Mouse (Mus musculus): ENCODE data around the gene Cldn6. TPM values are rescaled to one million over a fixed set of nuclear protein-coding genes. Genes with fewer than 3 reads are reported as not detected.

The Cldn6 gene
- total and polyA plus RNA-seq, 3 experiments = not detected

- Histone ChIP-seq H3K9me3 (replicated peaks; ENCODE audit: insufficient read depth, low read length) (no peaks in the 10 kb centered on the region), H3K9ac (ENCODE audit: control insufficient read depth, low read depth, low read length, poor library complexity, severe bottlenecking) (no peak overlapping the region), H3K27me3 (ENCODE audit: control insufficient read depth in 1 of 2, insufficient read depth in 2 of 2, low read length in 2 of 2) (peaks cover 11 to 12% of the 10 kb centered on the region in 2 experiments), H3K79me2 (ENCODE audit: control insufficient read depth, insufficient read depth, low read length, poor library complexity) (no peaks in the 10 kb centered on the region), H3K36me3 (ENCODE audit: control insufficient read depth in 1 of 2, insufficient read depth in 2 of 2, low read length in 2 of 2) (no peaks in the 10 kb centered on the region), H3K4me3 (ENCODE audit: control insufficient read depth in 1 of 2, insufficient read depth in 1 of 2, low read depth in 2 of 2, low read length in 2 of 2) (no peak overlapping the region), H3K27ac (ENCODE audit: control insufficient read depth, low read depth, low read length) (no peak overlapping the region), H3K4me1 (ENCODE audit: control insufficient read depth in 1 of 2, insufficient read depth in 2 of 2, low read length in 2 of 2) (no peaks in the 10 kb centered on the region)
- TF ChIP-seq POLR2AphosphoS2 (IDR thresholded peaks at IDR 0.05; ENCODE audit: low read length) (no peak), CHD1 (IDR thresholded peaks at IDR 0.05; ENCODE audit: low read depth, low read length) (no peak), SIN3A (IDR thresholded peaks at IDR 0.05; ENCODE audit: low read length) (no peak), RAD21 (IDR thresholded peaks at IDR 0.05; ENCODE audit: low read depth, low read length) (no peak), MAX (IDR thresholded peaks at IDR 0.05; ENCODE audit: low read length) (no peak)
- DNase-seq (ENCODE audit: low read depth, low spot score) = no peak
Observed at GRCm38 (mm10) chr17:23717003-23717402, 38.0 kb downstream of the Cldn6 start.

- H3K9ac ChIP-seq (ENCODE audit: control insufficient read depth, low read depth, low read length, poor library complexity, severe bottlenecking) = no peak overlapping the region
- no peak overlapping the region for H3K27ac ChIP-seq (ENCODE audit: control insufficient read depth, low read depth, low read length)
- no peak for TF ChIP-seq TCF12 (IDR thresholded peaks at IDR 0.05; ENCODE audit: low read depth, low read length)
- TF ChIP-seq USF2 (IDR thresholded peaks at IDR 0.05; ENCODE audit: borderline replicate concordance in 1 of 2, insufficient read depth in 1 of 2, low read depth in 1 of 2, low read length in 2 of 2) = no peak
- no peak for TF ChIP-seq CHD2 (IDR thresholded peaks at IDR 0.05; ENCODE audit: low read length)
- no peak for TF ChIP-seq UBTF (IDR thresholded peaks at IDR 0.05; ENCODE audit: borderline replicate concordance, insufficient read depth, low read depth, low read length)
- TF ChIP-seq MYC (IDR thresholded peaks at IDR 0.05; ENCODE audit: low read depth, low read length) = no peak
- TF ChIP-seq ELF1 (IDR thresholded peaks at IDR 0.05; ENCODE audit: low read depth, low read length) = no peak
- no peak for TF ChIP-seq POLR2A (IDR thresholded peaks at IDR 0.05; ENCODE audit: control insufficient read depth in 1 of 2, insufficient read depth in 1 of 2, low read depth in 1 of 2, low read length in 2 of 2, poor library complexity in 1 of 2)
- TF ChIP-seq MAZ (IDR thresholded peaks at IDR 0.05; ENCODE audit: low read depth, low read length) = no peak
- no peak for TF ChIP-seq MAFK (IDR thresholded peaks at IDR 0.05; ENCODE audit: borderline replicate concordance, low read depth, low read length)
- no peak overlapping the region for H3K4me3 ChIP-seq (ENCODE audit: control insufficient read depth in 1 of 2, insufficient read depth in 1 of 2, low read depth in 2 of 2, low read length in 2 of 2)
- H3K79me2 ChIP-seq (ENCODE audit: control insufficient read depth, insufficient read depth, low read length, poor library complexity) = no peaks in the 10 kb centered on the region
- peaks cover 2 to 3% of the 10 kb centered on the region in 2 experiments; a peak in 3 of 4 replicates for H3K27me3 ChIP-seq (ENCODE audit: control insufficient read depth in 1 of 2, insufficient read depth in 2 of 2, low read length in 2 of 2)
- H3K36me3 ChIP-seq (ENCODE audit: control insufficient read depth in 1 of 2, insufficient read depth in 2 of 2, low read length in 2 of 2) = no peaks in the 10 kb centered on the region
- no peak for DNase-seq (ENCODE audit: low read depth, low spot score)
- no peaks in the 10 kb centered on the region for H3K9me3 ChIP-seq (replicated peaks; ENCODE audit: insufficient read depth, low read length)
- H3K4me1 ChIP-seq (ENCODE audit: control insufficient read depth in 1 of 2, insufficient read depth in 2 of 2, low read length in 2 of 2) = no peaks in the 10 kb centered on the region
Observed at GRCm38 (mm10) chr17:23719455-23719854, 40.4 kb downstream of the Cldn6 start.

- H3K27me3 ChIP-seq (ENCODE audit: control insufficient read depth in 1 of 2, insufficient read depth in 2 of 2, low read length in 2 of 2) = peaks cover 0 to 3% of the 10 kb centered on the region in 2 experiments; a peak in 2 of 4 replicates
- DNase-seq (ENCODE audit: low read depth, low spot score) = no peak
- H3K27ac ChIP-seq (ENCODE audit: control insufficient read depth, low read depth, low read length) = no peak overlapping the region
- TF ChIP-seq POLR2AphosphoS2 (IDR thresholded peaks at IDR 0.05; ENCODE audit: low read length) = no peak
- no peak for TF ChIP-seq RCOR1 (IDR thresholded peaks at IDR 0.05; ENCODE audit: low read depth, low read length)
- no peak for TF ChIP-seq POLR2A (IDR thresholded peaks at IDR 0.05; ENCODE audit: control insufficient read depth in 1 of 2, insufficient read depth in 1 of 2, low read depth in 1 of 2, low read length in 2 of 2, poor library complexity in 1 of 2)
- H3K9ac ChIP-seq (ENCODE audit: control insufficient read depth, low read depth, low read length, poor library complexity, severe bottlenecking) = no peak overlapping the region
- peaks cover 6% of the 10 kb centered on the region for H3K79me2 ChIP-seq (ENCODE audit: control insufficient read depth, insufficient read depth, low read length, poor library complexity)
- H3K4me1 ChIP-seq (ENCODE audit: control insufficient read depth in 1 of 2, insufficient read depth in 2 of 2, low read length in 2 of 2) = peaks cover 0 to 10% of the 10 kb centered on the region in 2 experiments; a peak in 2 of 4 replicates
- no peaks in the 10 kb centered on the region for H3K9me3 ChIP-seq (replicated peaks; ENCODE audit: insufficient read depth, low read length)
- no peak overlapping the region for H3K4me3 ChIP-seq (ENCODE audit: control insufficient read depth in 1 of 2, insufficient read depth in 1 of 2, low read depth in 2 of 2, low read length in 2 of 2)
- peaks cover 0 to 5% of the 10 kb centered on the region in 2 experiments; a peak in 2 of 4 replicates for H3K36me3 ChIP-seq (ENCODE audit: control insufficient read depth in 1 of 2, insufficient read depth in 2 of 2, low read length in 2 of 2)
Observed at GRCm38 (mm10) chr17:23721886-23722285, 42.8 kb downstream of the Cldn6 start.
